In the genomic region with DNA sequence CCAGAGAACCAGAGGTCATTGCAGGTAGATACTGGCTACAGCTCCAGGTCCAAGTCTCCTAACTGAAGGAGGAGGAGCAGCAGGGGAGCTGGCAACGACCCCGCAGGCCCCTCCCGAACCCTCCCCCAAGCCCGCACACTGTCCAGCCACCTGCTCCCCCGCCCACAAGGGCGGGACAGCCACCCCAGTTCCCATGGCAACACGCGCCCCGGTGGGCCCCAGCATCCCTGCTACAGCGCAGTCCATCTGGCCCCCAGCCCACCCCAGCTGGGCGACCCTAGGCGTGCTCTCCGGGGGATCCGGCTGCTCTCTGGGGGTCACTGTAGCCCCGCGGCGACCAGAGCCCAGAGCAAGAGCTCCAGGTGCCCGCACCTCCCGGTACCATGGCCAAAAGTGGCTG, we compare ENCODE assay signal across 11 mouse cellular contexts. TPM values are rescaled to one million over a fixed set of nuclear protein-coding genes. Genes with fewer than 3 reads are reported as not detected.
DNase-seq lines count a peak whose midpoint lies in the region; ATAC-seq lines count a peak whose summit lies in the region.
"Had no signal": no experiment of that assay in that cellular context is flagged by ENCODE, and none has a peak within 500 bp of the region (broad histone marks: within the 10 kb centered on the region; RNA-seq: fewer than 3 reads in every experiment).

No protein-coding gene starts in this region.

- peaks cover 35% of the 10 kb centered on the region for H3K4me1 ChIP-seq in lung, embryonic 16.5 days (replicated peaks; ENCODE audit: control insufficient read depth, insufficient read depth, low read length)
- H3K4me1 ChIP-seq in hindbrain, embryonic 12.5 days: peaks cover 39% of the 10 kb centered on the region
- H3K4me1 ChIP-seq in neural tube, embryonic 14.5 days (ENCODE audit: control insufficient read depth, insufficient read depth, low read length): peaks cover 22% of the 10 kb centered on the region

- H3K4me2 ChIP-seq in lung, embryonic 16.5 days (ENCODE audit: low read depth, low read length): peak overlapping the region; percentile 25; the same call in 1 of the 2 replicates
- peak overlapping the region; percentile 37 for H3K4me2 ChIP-seq in hindbrain, embryonic 12.5 days (replicated peaks)
- H3K4me2 ChIP-seq in neural tube, embryonic 14.5 days (ENCODE audit: low read depth, low read length): no peak overlapping the region

- no peak overlapping the region for H3K9ac ChIP-seq in lung, embryonic 16.5 days (ENCODE audit: low read length)
- H3K9ac ChIP-seq in hindbrain, embryonic 12.5 days: no peak overlapping the region; the same call in 1 of the 2 replicates
- no peak overlapping the region for H3K9ac ChIP-seq in neural tube, embryonic 14.5 days (replicated peaks; ENCODE audit: low read depth, low read length)

- no peaks in the 10 kb centered on the region for H3K9me3 ChIP-seq in lung, embryonic 16.5 days (ENCODE audit: control insufficient read depth, low read length)
- no peaks in the 10 kb centered on the region for H3K9me3 ChIP-seq in hindbrain, embryonic 12.5 days (replicated peaks)
- H3K9me3 ChIP-seq in neural tube, embryonic 14.5 days (ENCODE audit: control insufficient read depth, low read length): no peaks in the 10 kb centered on the region

- WGBS in lung, embryonic 16.5 days: 12% methylated on average over 19 of the region's 19 CpGs
- WGBS in hindbrain, embryonic 12.5 days: 3% methylated on average over 14 of the region's 19 CpGs
- WGBS in neural tube, embryonic 14.5 days: 1% methylated on average over 19 of the region's 19 CpGs

- no peak overlapping the region for H3K4me3 ChIP-seq in lung, embryonic 16.5 days (ENCODE audit: low read length)
- H3K4me3 ChIP-seq in hindbrain, embryonic 12.5 days: no peak overlapping the region
- H3K4me3 ChIP-seq in neural tube, embryonic 14.5 days (ENCODE audit: low read depth, low read length): no peak overlapping the region
- H3K4me3 ChIP-seq: erythroblast, embryonic 14.5 days had no signal

- ATAC-seq in lung, embryonic 16.5 days (ENCODE audit: low read depth): no peak
- peak; percentile 70 for ATAC-seq in hindbrain, embryonic 12.5 days (ENCODE audit: low FRiP score)
- peak; percentile 32; the same call in 1 of the 2 replicates for ATAC-seq in neural tube, embryonic 14.5 days (ENCODE audit: low read depth)

- no peaks in the 10 kb centered on the region for H3K27me3 ChIP-seq in lung, embryonic 16.5 days (ENCODE audit: control insufficient read depth, insufficient read depth, low read depth, low read length)
- H3K27me3 ChIP-seq in hindbrain, embryonic 12.5 days: no peaks in the 10 kb centered on the region
- no peaks in the 10 kb centered on the region for H3K27me3 ChIP-seq in neural tube, embryonic 14.5 days (ENCODE audit: control insufficient read depth, insufficient read depth, low read length)

- DNase-seq in embryo, embryonic 11 days: peak; percentile 62
- no peak for DNase-seq in embryo, embryonic 10.5 days (ENCODE audit: low spot score)
- no peak for DNase-seq in lung, postnatal 14 days
- DNase-seq in natural killer cell, adult 2 months (ENCODE audit: low spot score in 2 of 2): no peak
- DNase-seq in gastrocnemius, postnatal 36 days: no peak
- DNase-seq: heart, adult 18-20 months; kidney, adult 18-20 months had no signal

- intact Hi-C loops in gastrocnemius, postnatal 36 days (cut with DNase I): no loop called here

- no peaks in the 10 kb centered on the region for H3K36me3 ChIP-seq in lung, embryonic 16.5 days (ENCODE audit: control insufficient read depth, insufficient read depth, low read length)
- H3K36me3 ChIP-seq in hindbrain, embryonic 12.5 days: no peaks in the 10 kb centered on the region
- no peaks in the 10 kb centered on the region for H3K36me3 ChIP-seq in neural tube, embryonic 14.5 days (ENCODE audit: control insufficient read depth, insufficient read depth, low read length)

- no peak overlapping the region for H3K27ac ChIP-seq in lung, embryonic 16.5 days (ENCODE audit: low read length)
- peak overlapping the region; percentile 37 for H3K27ac ChIP-seq in hindbrain, embryonic 12.5 days
- H3K27ac ChIP-seq in neural tube, embryonic 14.5 days (ENCODE audit: low read depth, low read length): no peak overlapping the region

RNA-seq across cellular contexts. Expression of gene Acot11, which starts 51.0 kb away (rescaled TPM):
- 2.1 and 2.4 TPM in 2 replicates for polyA plus RNA-seq in lung, embryonic 16.5 days (2015; fragmentation: Nextera tagmentation; extraction: Ambion mirVana)
- polyA plus RNA-seq in hindbrain, embryonic 12.5 days (2016; fragmentation: Nextera tagmentation; extraction: Ambion mirVana): 2.4 TPM in 2 replicates
- 1.4 and 1.9 TPM in 2 replicates for polyA plus RNA-seq in neural tube, embryonic 14.5 days (2014; fragmentation: Nextera tagmentation; extraction: Ambion mirVana)
- 1 to 10 TPM; 7.9 to 9.5 TPM for total RNA-seq in gastrocnemius, postnatal 36 days (2021)

RNA-seq across cellular contexts. Expression of gene Ssbp3, which starts 54.7 kb away (rescaled TPM):
- 49.5 and 61.7 TPM in 2 replicates for polyA plus RNA-seq in lung, embryonic 16.5 days (2015; fragmentation: Nextera tagmentation; extraction: Ambion mirVana)
- polyA plus RNA-seq in hindbrain, embryonic 12.5 days (2016; fragmentation: Nextera tagmentation; extraction: Ambion mirVana): 285 and 302 TPM in 2 replicates
- 106 and 112 TPM in 2 replicates for polyA plus RNA-seq in neural tube, embryonic 14.5 days (2014; fragmentation: Nextera tagmentation; extraction: Ambion mirVana)
- total RNA-seq in gastrocnemius, postnatal 36 days (2021): 10 to 100 TPM; 21.3 to 25.6 TPM
